Mouse (Mus musculus) olfactory bulb, adult 2 months (tissue): ENCODE results near the gene Elavl3.

Source experiments
- CTCF ChIP-seq: fragments of 200-500 bp; IDR thresholded peaks from 2 replicates; pipeline ENCODE4 v1.5.1; 2012; ENCODE audit warnings: low read depth, mild to moderate bottlenecking, low read length, moderate library complexity; ENCODE audit not compliant: insufficient read depth
- POLR2A ChIP-seq: fragments of 200-500 bp; IDR thresholded peaks from 2 replicates; pipeline ENCODE4 v1.6.1; 2012; ENCODE audit warnings: mild to moderate bottlenecking, low read depth, low read length, moderate library complexity; ENCODE audit not compliant: insufficient read depth

- no peak for TF ChIP-seq POLR2A
- no peak for TF ChIP-seq CTCF
Measured at GRCm38 (mm10) chr9:21989230-21990110, 62.4 kb downstream of the Elavl3 start, which contains the start of gene Rgl3.
